Mouse (Mus musculus) brain, embryonic 14.5 days (tissue): Measurements from ENCODE around the gene Efcab11. TPM values are rescaled to one million over a fixed set of nuclear protein-coding genes. Genes with fewer than 3 reads are reported as not detected.

Source experiments
- DNase-seq: peaks from one replicate; pipeline ENCODE4 v3.0.0-alpha.2; 2011; ENCODE audit warnings: low read depth
- CTCF ChIP-seq: fragments of 200-500 bp; IDR thresholded peaks from 2 replicates; pipeline ENCODE4 v1.5.1; 2012; ENCODE audit warnings: inconsistent platforms, mild to moderate bottlenecking, moderate library complexity, borderline replicate concordance; ENCODE audit not compliant: insufficient read depth, insufficient read length; ENCODE audit errors: extremely low read depth
- POLR2A ChIP-seq: fragments of 200-500 bp; IDR thresholded peaks from 2 replicates; pipeline ENCODE4 v1.6.1; 2012; ENCODE audit warnings: mild to moderate bottlenecking, inconsistent platforms, borderline replicate concordance; ENCODE audit not compliant: poor library complexity, insufficient read depth, insufficient read length, severe bottlenecking; ENCODE audit errors: extremely low read depth
- polyA plus RNA-seq: library from polyadenylated mRNA; depleted of rRNA; stranded (reverse); fragments of >200 nt; gene quantifications from 2 replicates; pipeline ENCODE4 v1.2.3, GENCODE M21; 2012

The Efcab11 gene
- polyA plus RNA-seq, 1 experiment = 3.8 TPM

DNA sequence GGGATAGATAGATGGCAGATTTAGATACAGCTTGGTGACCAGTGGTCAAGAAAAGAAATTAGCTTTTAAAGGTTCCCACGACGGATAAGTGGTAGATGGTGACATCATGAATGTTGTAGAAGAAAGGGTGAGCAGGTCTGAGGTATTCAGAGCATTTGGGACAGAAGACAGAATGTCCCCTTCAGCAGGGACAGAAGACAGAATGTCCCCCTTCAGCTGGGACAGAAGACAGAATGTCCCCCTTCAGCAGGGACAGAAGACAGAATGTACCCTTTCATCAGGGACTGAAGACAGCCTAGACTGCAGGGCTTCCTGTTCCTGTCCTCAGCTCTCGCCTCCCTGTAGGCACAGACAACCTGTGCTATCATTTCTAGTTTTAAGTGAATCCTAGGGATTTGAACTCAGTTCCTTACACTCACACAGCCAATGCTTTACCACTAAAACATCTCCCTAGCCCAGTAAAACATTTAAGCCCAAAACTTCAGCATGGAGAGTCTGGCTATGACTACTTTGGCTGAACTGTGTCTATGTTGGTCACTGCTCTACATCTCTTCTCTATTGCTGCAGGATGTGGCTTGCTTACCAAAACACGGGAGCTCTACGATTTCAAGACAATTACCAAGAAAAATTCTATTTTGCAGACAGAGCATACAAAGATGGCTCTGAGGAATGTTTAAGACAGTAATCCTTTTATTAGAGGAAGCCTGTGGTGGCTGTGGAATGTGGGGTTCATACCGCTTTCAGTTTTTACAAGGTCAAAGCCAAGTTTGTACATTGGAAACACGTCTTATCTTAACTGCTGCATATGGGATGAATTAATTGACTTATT is 89.2 kb downstream of the Efcab11 start:
- DNase-seq = no peak
- no peak for TF ChIP-seq POLR2A
- TF ChIP-seq CTCF = no peak

DNA sequence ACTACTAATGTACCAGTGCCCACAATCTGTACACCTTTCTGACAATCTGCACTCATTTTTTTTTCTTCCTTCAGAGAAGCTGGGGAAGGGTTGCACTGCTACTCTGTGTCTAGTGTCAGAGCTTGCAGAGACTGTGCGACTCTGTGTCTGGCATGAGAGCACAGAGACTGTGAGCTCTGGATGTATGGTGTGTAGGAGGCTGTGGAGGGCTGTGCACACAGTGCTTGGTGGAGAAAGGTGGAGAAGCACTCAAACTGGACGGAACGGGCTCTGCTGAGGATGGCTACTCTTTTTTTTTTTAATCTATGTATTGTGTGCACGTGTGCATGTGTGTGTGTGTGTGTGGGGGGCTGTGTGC is 90.1 kb downstream of the Efcab11 start:
- no peak for DNase-seq
- TF ChIP-seq CTCF (no peak), POLR2A (no peak)

DNA sequence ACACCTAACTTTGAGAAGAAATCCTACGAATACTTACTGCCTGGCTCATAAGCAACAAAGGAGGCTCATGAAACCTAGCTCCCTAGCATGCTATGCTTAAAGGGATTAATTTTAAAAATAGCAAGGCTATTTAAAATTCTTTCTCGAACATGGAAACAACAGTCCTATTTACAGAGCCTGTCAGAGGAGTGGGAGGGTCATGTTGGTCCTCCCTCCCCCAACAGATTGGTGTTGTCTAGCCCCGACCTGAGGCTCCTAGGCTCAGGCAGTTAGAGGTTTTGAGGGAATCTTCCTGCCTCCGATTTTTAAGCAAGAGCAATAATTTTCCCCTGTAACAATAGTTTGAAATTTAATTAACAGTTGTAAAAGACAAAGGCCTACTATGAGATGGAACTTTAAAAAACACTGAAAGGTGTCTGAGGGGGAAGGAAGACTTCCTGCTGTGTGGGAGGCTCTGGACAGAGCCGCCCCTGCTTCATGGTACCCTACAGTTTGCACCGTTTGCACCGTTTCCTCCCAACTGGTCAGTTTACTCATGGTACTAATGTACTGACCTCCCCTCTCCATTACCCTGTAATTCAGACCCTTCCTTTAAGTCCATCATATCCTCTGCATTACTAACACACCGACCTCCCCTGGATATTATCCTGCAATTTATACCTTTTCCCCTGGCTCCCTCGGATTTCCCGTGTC is 90.6 kb downstream of the Efcab11 start:
- TF ChIP-seq POLR2A (no peak), CTCF (no peak)
- DNase-seq = no peak

DNA sequence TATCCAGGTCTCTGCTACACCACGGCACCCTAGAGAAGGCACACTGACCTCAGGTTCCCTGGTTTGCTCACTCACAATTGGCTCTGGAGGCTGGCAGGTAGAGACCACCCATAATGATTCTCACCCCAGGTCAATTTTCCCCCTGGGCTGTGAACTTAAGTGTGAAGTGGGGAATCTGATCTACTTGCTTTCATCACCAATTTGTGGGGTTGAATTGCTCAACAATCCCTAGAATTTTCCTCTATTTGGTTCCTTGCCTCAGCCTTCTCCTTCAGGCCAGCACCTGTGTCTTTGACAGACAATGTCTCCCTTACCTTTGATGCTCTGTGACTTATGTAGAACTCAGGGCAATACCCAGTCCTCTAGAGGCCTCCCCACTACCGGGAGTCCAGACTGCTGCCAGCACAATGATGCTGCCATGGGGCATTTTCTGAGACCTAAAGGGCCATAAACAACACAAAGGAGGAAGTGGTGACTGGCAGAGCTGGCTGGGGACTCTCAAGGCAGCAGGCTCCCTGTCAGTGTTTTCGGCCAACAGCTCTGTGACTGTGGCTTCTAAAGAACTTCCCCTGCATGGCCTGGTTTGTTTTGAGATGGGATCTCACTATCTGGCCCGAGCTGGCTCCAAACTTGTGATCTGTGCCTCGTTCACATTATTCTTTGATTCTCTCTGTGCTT is 94.8 kb downstream of the Efcab11 start:
- TF ChIP-seq POLR2A = no peak
- no peak for TF ChIP-seq CTCF
- DNase-seq = no peak

GRCm38 (mm10) chr12:99781774-99782173 is 102.5 kb downstream of the Efcab11 start:
- no peak for DNase-seq
- TF ChIP-seq CTCF (no peak), POLR2A (no peak)

DNA sequence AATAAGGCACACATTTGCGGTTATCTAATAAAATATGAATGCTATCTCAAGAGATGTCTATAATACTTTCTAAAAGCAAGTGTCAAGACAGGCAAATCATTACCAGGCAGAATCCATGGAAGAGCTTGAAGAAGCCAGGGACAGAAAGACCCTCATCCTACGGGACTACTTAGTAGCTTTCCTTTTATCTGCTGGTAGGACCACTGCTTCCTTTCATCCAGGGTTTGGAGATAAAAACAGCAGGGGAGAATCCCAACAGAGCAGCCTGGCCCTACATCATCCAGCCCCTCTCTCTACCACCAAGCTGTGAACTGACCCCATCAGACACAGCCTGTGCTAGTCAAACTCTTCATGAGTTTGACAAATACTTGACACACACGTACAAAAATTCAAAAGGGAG is 103.8 kb downstream of the Efcab11 start:
- no peak for TF ChIP-seq POLR2A
- no peak for TF ChIP-seq CTCF
- no peak for DNase-seq

DNA sequence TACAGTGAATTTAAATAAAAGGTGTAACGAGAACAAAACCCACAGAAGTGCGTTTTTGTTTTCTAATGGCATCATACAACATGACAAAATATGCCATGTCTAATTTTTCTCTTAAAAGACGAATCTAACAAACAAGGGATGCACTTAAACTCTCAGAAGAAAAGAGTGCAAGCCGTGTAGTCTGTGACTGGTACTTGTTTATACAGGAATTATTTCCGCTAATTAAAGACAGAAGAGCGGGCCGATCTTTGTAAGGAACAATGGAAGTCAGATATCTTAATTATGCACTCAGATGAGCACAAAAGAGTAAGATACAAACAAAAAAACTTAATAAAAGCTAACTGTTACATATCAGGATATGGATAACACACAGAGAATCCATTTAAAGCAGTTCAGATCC is 104.3 kb downstream of the Efcab11 start:
- peak; percentile 37 for DNase-seq
- TF ChIP-seq CTCF (no peak), POLR2A (no peak)

GRCm38 (mm10) chr12:99776497-99777139 is 107.6 kb downstream of the Efcab11 start:
- no peak for TF ChIP-seq POLR2A
- no peak for TF ChIP-seq CTCF

DNA sequence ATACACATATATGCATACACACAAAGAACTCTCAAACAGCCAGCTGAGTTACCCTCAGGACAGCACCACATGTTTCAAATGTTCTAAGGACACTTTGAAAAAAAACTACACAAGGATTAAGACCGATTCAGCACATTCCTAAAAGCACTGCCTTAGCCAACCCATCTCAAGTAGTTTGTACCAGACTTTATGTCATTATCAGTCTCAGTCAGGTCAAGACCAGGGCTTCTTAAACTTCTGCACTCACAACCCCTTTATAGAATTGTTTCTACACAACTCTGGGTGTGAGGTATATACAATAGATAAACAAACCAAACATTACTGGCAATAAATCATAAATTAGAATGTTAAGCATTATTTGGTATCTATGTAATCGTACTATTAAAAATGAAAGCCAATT is 109.4 kb downstream of the Efcab11 start:
- no peak for DNase-seq
- TF ChIP-seq CTCF = no peak
- no peak for TF ChIP-seq POLR2A

More at GRCm38 (mm10) chr12:99776497-99777139, 107.6 kb downstream of the Efcab11 start:
- peak; percentile 51 for DNase-seq

DNA sequence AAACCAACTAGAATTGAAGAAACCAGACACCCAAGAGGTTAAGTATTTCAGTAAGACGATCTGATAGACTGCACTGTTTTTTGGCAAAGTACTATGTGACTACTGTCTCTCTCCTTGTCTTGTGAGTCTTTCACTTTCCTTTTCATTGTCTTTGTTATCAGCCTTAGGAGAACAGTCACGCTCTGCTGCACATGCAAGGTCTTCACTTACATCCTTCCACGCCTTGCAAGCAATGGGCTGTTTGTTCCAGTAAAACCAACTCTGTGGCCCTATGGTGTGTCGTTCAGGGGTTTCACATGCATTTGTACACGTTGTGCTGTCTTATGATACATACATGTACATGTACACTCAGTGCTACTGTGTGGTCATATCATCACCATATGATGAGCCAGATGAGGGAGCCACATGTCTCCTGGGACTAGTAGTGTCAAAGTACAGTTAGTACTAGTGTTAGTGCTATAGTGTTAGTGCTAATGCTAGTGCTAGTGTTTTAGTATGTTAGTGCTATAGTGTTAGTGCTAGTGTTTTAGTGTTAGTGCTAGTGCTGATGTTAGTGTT is 110.5 kb downstream of the Efcab11 start:
- no peak for DNase-seq
- TF ChIP-seq CTCF (no peak), POLR2A (no peak)
